Mouse (Mus musculus): ENCODE measurements at regions not wholly inside any gene's neighbourhood (a gene's known extent, or its start where the extent isn't known, plus 50 kb on each side); places are given as distances from the start of the nearest gene placed in this dataset.

GRCm38 (mm10) chr10:92349043-92349442 is 373.2 kb downstream of the Nedd1 start:
- no peak for DNase-seq (ENCODE audit: low spot score)
- no peaks in the 10 kb centered on the region for H3K27me3 ChIP-seq (ENCODE audit: insufficient read depth, poor library complexity, severe bottlenecking)
- WGBS: 79% methylated on average over 6 of the region's 7 CpGs
- H3K27ac ChIP-seq: no peak overlapping the region
- H3K4me1 ChIP-seq: no peaks in the 10 kb centered on the region
- no peak overlapping the region for H3K4me3 ChIP-seq
- no peaks in the 10 kb centered on the region for H3K9me3 ChIP-seq
- H3K36me3 ChIP-seq: no peaks in the 10 kb centered on the region

DNA sequence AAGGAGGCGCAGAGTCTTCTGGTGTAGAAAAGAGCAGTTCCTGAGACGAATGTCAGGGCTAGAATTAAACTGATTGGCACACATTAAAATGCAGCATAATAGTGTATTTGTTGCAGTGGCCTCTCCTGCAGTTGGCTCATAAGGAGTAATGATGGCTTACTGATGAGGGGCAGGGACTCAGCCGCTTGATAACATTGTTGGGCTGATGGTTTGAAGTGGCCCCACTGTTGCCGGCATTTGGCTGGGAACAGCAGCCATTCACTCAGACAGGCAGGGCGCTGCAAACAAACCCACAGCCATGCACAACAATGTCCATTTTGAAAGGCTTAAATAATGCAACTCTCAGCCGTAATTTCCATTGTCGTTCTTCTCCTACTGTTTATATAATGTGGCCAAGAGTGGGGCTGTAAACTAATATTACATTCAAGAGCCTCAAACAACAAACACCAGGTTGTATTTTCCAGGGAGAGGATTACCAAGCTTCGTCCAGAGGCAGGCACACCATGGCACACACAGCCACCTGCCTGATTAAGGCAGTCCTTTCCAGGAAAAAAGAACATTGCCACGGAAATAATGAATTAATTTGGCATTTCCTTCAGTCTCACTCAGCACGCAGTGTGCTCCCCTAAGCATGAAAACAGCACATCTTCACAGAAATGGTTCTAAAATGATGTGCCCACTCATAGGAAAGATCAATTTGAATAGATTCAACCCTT is 374.1 kb downstream of the Nedd1 start:
- H3K9me3 ChIP-seq: no peaks in the 10 kb centered on the region
- H3K27me3 ChIP-seq (ENCODE audit: insufficient read depth, poor library complexity, severe bottlenecking): no peaks in the 10 kb centered on the region
- H3K36me3 ChIP-seq: no peaks in the 10 kb centered on the region
- no peak overlapping the region for H3K27ac ChIP-seq
- no peak for DNase-seq (ENCODE audit: low spot score)
- H3K4me1 ChIP-seq: no peaks in the 10 kb centered on the region
- H3K4me3 ChIP-seq: no peak overlapping the region
- 72% methylated on average over 10 of the region's 10 CpGs for WGBS

DNA sequence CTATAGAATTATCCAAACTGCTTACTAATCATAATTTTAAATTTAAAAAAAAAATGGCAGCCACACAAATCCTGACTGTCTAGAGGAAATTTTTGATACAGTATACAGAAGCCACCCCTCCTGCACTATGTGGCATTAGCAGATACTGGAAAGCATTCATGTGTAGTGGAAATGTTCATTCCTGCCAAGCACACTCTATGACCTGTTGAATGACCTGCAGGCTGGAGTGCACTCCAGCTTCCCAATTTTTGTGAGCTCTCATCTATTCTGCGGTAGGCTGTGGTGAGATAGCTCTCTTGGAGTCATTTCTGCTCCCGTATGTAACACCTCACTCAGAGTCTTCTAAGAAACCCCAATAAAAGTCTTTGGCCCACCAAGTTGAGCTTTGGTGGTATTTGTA is 382.5 kb downstream of the Nedd1 start:
- 94% methylated on average over 2 of the region's 2 CpGs for WGBS
- H3K4me3 ChIP-seq: no peak overlapping the region
- no peak for DNase-seq (ENCODE audit: low spot score)

GRCm38 (mm10) chr10:92336949-92337348 is 385.3 kb downstream of the Nedd1 start:
- H3K27ac ChIP-seq: no peak overlapping the region
- 78% methylated on average over 2 of the region's 2 CpGs for WGBS
- H3K4me1 ChIP-seq: peaks cover 12% of the 10 kb centered on the region
- no peaks in the 10 kb centered on the region for H3K36me3 ChIP-seq
- H3K27me3 ChIP-seq (ENCODE audit: insufficient read depth, poor library complexity, severe bottlenecking): no peaks in the 10 kb centered on the region
- no peak overlapping the region for H3K4me3 ChIP-seq
- no peaks in the 10 kb centered on the region for H3K9me3 ChIP-seq
- DNase-seq (ENCODE audit: low spot score): no peak

More for the DNA sequence above, 382.5 kb downstream of the Nedd1 start:
- H3K9me3 ChIP-seq: no peaks in the 10 kb centered on the region
- no peak overlapping the region for H3K27ac ChIP-seq
- H3K27me3 ChIP-seq (ENCODE audit: insufficient read depth, poor library complexity, severe bottlenecking): no peaks in the 10 kb centered on the region
- no peaks in the 10 kb centered on the region for H3K36me3 ChIP-seq
- H3K4me1 ChIP-seq: no peaks in the 10 kb centered on the region

GRCm38 (mm10) chr10:92336138-92336537 is 386.1 kb downstream of the Nedd1 start:
- Histone ChIP-seq H3K27me3 (ENCODE audit: insufficient read depth, poor library complexity, severe bottlenecking) (no peaks in the 10 kb centered on the region), H3K9me3 (no peaks in the 10 kb centered on the region)
- DNase-seq (ENCODE audit: low spot score): no peak

GRCm38 (mm10) chr10:92335141-92335540 is 387.1 kb downstream of the Nedd1 start:
- Histone ChIP-seq H3K4me3 (no peak overlapping the region), H3K27me3 (ENCODE audit: insufficient read depth, poor library complexity, severe bottlenecking) (no peaks in the 10 kb centered on the region), H3K4me1 (peaks cover 12% of the 10 kb centered on the region), H3K27ac (no peak overlapping the region), H3K36me3 (no peaks in the 10 kb centered on the region), H3K9me3 (no peaks in the 10 kb centered on the region)
- WGBS: 78% methylated on average over 5 of the region's 5 CpGs
- no peak for DNase-seq (ENCODE audit: low spot score)

More at GRCm38 (mm10) chr10:92336138-92336537, 386.1 kb downstream of the Nedd1 start:
- Histone ChIP-seq H3K27ac (no peak overlapping the region), H3K4me1 (peaks cover 12% of the 10 kb centered on the region), H3K4me3 (no peak overlapping the region), H3K36me3 (no peaks in the 10 kb centered on the region)
- WGBS: 88% methylated on average over 5 of the region's 5 CpGs

- Histone ChIP-seq H3K4me3 (no peak overlapping the region), H3K27me3 (ENCODE audit: insufficient read depth, poor library complexity, severe bottlenecking) (no peaks in the 10 kb centered on the region), H3K36me3 (no peaks in the 10 kb centered on the region), H3K4me1 (peaks cover 12% of the 10 kb centered on the region), H3K9me3 (no peaks in the 10 kb centered on the region), H3K27ac (no peak overlapping the region)
- no peak for DNase-seq (ENCODE audit: low spot score)
- 44% methylated on average over 6 of the region's 6 CpGs for WGBS
These were observed 388.4 kb downstream of the Nedd1 start for GRCm38 (mm10) chr10:92333869-92334268.

DNA sequence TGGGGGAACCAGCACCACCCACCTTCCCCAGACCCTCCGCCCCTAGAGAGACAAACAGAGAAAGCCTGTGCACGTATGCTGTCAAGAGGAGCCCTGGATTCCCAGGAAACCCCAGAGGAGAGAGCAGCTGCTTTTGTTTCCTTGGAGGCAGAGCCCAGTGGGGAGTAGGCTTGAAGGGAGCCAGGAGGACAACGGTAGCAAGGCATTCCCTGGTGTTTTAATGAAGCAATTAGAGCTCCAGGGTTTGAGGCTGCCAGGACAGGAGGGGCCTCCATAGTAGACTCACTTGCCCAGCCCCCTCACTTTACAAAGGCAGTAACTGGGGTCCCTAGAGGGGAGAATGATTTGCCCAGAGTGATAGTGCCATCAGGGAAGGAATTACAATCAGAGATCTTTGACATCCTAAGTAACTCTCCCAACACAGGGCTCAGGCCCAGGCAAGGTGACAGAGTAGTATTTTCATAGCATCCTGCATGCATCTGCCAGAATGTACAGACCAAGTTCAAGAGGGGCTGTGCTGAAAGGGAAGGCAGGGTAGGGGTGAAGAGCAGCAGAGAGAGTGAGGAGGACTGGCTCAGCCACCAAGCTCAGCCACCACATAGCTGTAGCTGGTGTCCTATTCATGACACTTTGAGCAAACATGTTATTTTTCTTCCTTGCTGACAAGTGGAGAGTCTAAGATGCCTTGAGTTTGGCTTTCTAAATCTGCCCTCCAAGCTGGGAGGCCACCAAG is 389.0 kb downstream of the Nedd1 start:
- no peak for DNase-seq (ENCODE audit: low spot score)
- Histone ChIP-seq H3K27me3 (ENCODE audit: insufficient read depth, poor library complexity, severe bottlenecking) (no peaks in the 10 kb centered on the region), H3K27ac (peak overlapping the region; percentile 33; the same call in 1 of the 2 replicates), H3K4me3 (no peak overlapping the region), H3K4me1 (peaks cover 12% of the 10 kb centered on the region), H3K36me3 (no peaks in the 10 kb centered on the region), H3K9me3 (no peaks in the 10 kb centered on the region)
- WGBS: 13% methylated on average over 3 of the region's 3 CpGs

GRCm38 (mm10) chr10:92330150-92330549 is 392.1 kb downstream of the Nedd1 start:
- Histone ChIP-seq H3K9me3 (no peaks in the 10 kb centered on the region), H3K4me3 (no peak overlapping the region)
- WGBS: 79% methylated on average over 10 of the region's 10 CpGs

DNA sequence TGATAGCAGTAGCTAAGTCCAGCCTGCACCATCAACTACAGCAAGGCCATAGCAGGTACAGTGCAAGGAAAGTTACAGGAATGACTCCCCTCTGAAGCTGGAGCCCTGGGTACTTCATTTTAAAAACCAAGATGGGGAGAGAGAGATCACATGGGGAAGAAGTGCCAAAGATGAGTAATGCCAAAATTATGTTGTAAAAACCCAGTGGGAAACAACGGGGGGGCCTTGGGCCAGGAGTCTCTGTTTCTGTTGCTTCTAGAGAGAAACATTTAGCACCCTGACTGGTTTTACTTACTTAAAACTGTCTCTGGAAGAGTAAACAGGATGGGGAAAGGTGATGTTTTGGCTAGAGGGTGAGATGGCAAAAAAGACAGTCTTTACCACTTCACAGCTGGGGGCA is 392.6 kb downstream of the Nedd1 start:
- WGBS: 68% methylated on average over 1 of the region's 1 CpGs
- H3K4me1 ChIP-seq: peaks cover 18% of the 10 kb centered on the region
- no peaks in the 10 kb centered on the region for H3K9me3 ChIP-seq
- H3K27ac ChIP-seq: no peak overlapping the region
- H3K27me3 ChIP-seq (ENCODE audit: insufficient read depth, poor library complexity, severe bottlenecking): no peaks in the 10 kb centered on the region
- no peak for DNase-seq (ENCODE audit: low spot score)
- H3K36me3 ChIP-seq: no peaks in the 10 kb centered on the region
- H3K4me3 ChIP-seq: no peak overlapping the region

More at GRCm38 (mm10) chr10:92330150-92330549, 392.1 kb downstream of the Nedd1 start:
- no peak for DNase-seq (ENCODE audit: low spot score)
- Histone ChIP-seq H3K27me3 (ENCODE audit: insufficient read depth, poor library complexity, severe bottlenecking) (no peaks in the 10 kb centered on the region), H3K27ac (no peak overlapping the region), H3K4me1 (peaks cover 18% of the 10 kb centered on the region), H3K36me3 (no peaks in the 10 kb centered on the region)

- no peak for DNase-seq (ENCODE audit: low spot score)
- no peak overlapping the region for H3K27ac ChIP-seq
- no peaks in the 10 kb centered on the region for H3K36me3 ChIP-seq
- H3K9me3 ChIP-seq: no peaks in the 10 kb centered on the region
- WGBS: 41% methylated on average over 4 of the region's 4 CpGs
- H3K4me1 ChIP-seq: peaks cover 5% of the 10 kb centered on the region; the same call in 1 of the 2 replicates
- no peaks in the 10 kb centered on the region for H3K27me3 ChIP-seq (ENCODE audit: insufficient read depth, poor library complexity, severe bottlenecking)
- no peak overlapping the region for H3K4me3 ChIP-seq
These were observed 396.8 kb downstream of the Nedd1 start for GRCm38 (mm10) chr10:92325284-92325989.

DNA sequence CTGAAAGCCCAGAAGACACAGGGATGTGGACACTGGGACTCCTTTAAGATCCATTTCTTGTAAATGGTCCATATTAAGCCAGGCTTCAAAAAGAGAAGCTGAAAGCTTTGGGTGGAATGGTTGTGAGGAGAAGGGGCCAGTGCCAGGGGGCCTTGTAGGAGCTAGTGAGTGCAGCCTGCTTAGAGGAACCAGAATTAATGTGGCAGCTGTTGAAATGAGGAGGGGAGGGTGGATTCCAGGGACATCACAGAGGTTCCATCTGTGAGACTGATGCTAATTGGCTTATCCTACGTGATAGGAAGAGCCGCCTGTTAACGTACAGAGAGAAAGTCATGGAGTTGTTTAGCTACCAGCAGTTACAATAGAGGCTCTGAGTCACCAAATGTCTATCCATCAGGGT is 407.6 kb downstream of the Nedd1 start:
- Histone ChIP-seq H3K36me3 (no peaks in the 10 kb centered on the region), H3K9me3 (no peaks in the 10 kb centered on the region)
- DNase-seq (ENCODE audit: low spot score): no peak

GRCm38 (mm10) chr10:92312278-92312677 is 409.9 kb downstream of the Nedd1 start:
- no peak for DNase-seq (ENCODE audit: low spot score)
- no peaks in the 10 kb centered on the region for H3K36me3 ChIP-seq
- no peak overlapping the region for H3K4me3 ChIP-seq
- H3K27me3 ChIP-seq (ENCODE audit: insufficient read depth, poor library complexity, severe bottlenecking): no peaks in the 10 kb centered on the region
- 82% methylated on average over 6 of the region's 6 CpGs for WGBS
- H3K4me1 ChIP-seq: no peaks in the 10 kb centered on the region
- no peak overlapping the region for H3K27ac ChIP-seq
- no peaks in the 10 kb centered on the region for H3K9me3 ChIP-seq

More for the DNA sequence above, 407.6 kb downstream of the Nedd1 start:
- H3K27me3 ChIP-seq (ENCODE audit: insufficient read depth, poor library complexity, severe bottlenecking): no peaks in the 10 kb centered on the region
- WGBS: 32% methylated on average over 3 of the region's 3 CpGs
- no peaks in the 10 kb centered on the region for H3K4me1 ChIP-seq
- no peak overlapping the region for H3K4me3 ChIP-seq
- no peak overlapping the region for H3K27ac ChIP-seq

Measured in heart, embryonic 10.5 days (tissue).